Mouse (Mus musculus): ENCODE results near the gene Zfp335. TPM values are rescaled to one million over a fixed set of nuclear protein-coding genes. Genes with fewer than 3 reads are reported as not detected.
"Not testable (repeated sequence)": the region's sequence is repeated elsewhere in the genome, so short reads cannot be mapped to it uniquely, and the experiment has no call there.

The Zfp335 gene
- polyA plus RNA-seq, 1 experiment from 2014 or later: 17.4 TPM

- 37% methylated on average over 9 of the region's 9 CpGs for WGBS
- H3K27ac ChIP-seq: peak overlapping the region; percentile 57
Measured at GRCm38 (mm10) chr2:164862179-164862861, 49.2 kb downstream of the Zfp335 start.

GRCm38 (mm10) chr2:164861094-164861493, 50.5 kb downstream of the Zfp335 start:
- H3K27ac ChIP-seq: no peak overlapping the region
- H3K4me2 ChIP-seq (replicated peaks): no peak overlapping the region
- H3K27me3 ChIP-seq: peaks cover 27% of the 10 kb centered on the region
- no peak overlapping the region for H3K9ac ChIP-seq
- no peak for ATAC-seq (ENCODE audit: insufficient number of reproducible peaks, insufficient read depth, low FRiP score, low TSS enrichment)
- peaks cover 34% of the 10 kb centered on the region for H3K4me1 ChIP-seq
- WGBS: 71% methylated on average over 4 of the region's 4 CpGs
- H3K4me3 ChIP-seq: no peak overlapping the region
- no peaks in the 10 kb centered on the region for H3K9me3 ChIP-seq
- no peaks in the 10 kb centered on the region for H3K36me3 ChIP-seq

More at GRCm38 (mm10) chr2:164862179-164862861, 49.2 kb downstream of the Zfp335 start:
- Histone ChIP-seq H3K9ac (no peak overlapping the region), H3K4me3 (no peak overlapping the region), H3K4me2 (replicated peaks) (no peak overlapping the region), H3K4me1 (peaks cover 25% of the 10 kb centered on the region), H3K9me3 (no peaks in the 10 kb centered on the region), H3K27me3 (peaks cover 15% of the 10 kb centered on the region; the same call in 1 of the 2 replicates), H3K36me3 (no peaks in the 10 kb centered on the region)
- ATAC-seq (ENCODE audit: insufficient number of reproducible peaks, insufficient read depth, low FRiP score, low TSS enrichment): 0 out of 2 replicates have a peak, but pooled peaks have one; percentile 38

- no peak overlapping the region for H3K4me3 ChIP-seq
- no peak overlapping the region for H3K9ac ChIP-seq
- no peaks in the 10 kb centered on the region for H3K9me3 ChIP-seq
- H3K27ac ChIP-seq: no peak overlapping the region
- no peak for ATAC-seq (ENCODE audit: insufficient number of reproducible peaks, insufficient read depth, low FRiP score, low TSS enrichment)
- WGBS: 53% methylated on average over 9 of the region's 9 CpGs
- no peak overlapping the region for H3K4me2 ChIP-seq (replicated peaks)
- no peaks in the 10 kb centered on the region for H3K36me3 ChIP-seq
- H3K27me3 ChIP-seq: peaks cover 36% of the 10 kb centered on the region
- H3K4me1 ChIP-seq: peaks cover 34% of the 10 kb centered on the region
Measured at GRCm38 (mm10) chr2:164859640-164860432, 51.7 kb downstream of the Zfp335 start.

- no peak overlapping the region for H3K27ac ChIP-seq
- no peak overlapping the region for H3K9ac ChIP-seq
- H3K27me3 ChIP-seq: peaks cover 40% of the 10 kb centered on the region
- H3K36me3 ChIP-seq: no peaks in the 10 kb centered on the region
- no peak overlapping the region for H3K4me2 ChIP-seq (replicated peaks)
- H3K9me3 ChIP-seq: no peaks in the 10 kb centered on the region
- ATAC-seq (ENCODE audit: insufficient number of reproducible peaks, insufficient read depth, low FRiP score, low TSS enrichment): no peak
- no peak overlapping the region for H3K4me3 ChIP-seq
- 38% methylated on average over 2 of the region's 2 CpGs for WGBS
- H3K4me1 ChIP-seq: peaks cover 34% of the 10 kb centered on the region
Measured at GRCm38 (mm10) chr2:164859155-164859554, 52.4 kb downstream of the Zfp335 start.

GRCm38 (mm10) chr2:164857842-164858553, 53.6 kb downstream of the Zfp335 start:
- 4% methylated on average over 19 of the region's 19 CpGs for WGBS
- Histone ChIP-seq H3K27ac (peak overlapping the region; percentile 74), H3K9me3 (no peaks in the 10 kb centered on the region), H3K27me3 (peaks cover 44% of the 10 kb centered on the region), H3K36me3 (no peaks in the 10 kb centered on the region), H3K4me2 (replicated peaks) (peak overlapping the region; percentile 90), H3K9ac (peak overlapping the region; percentile 44), H3K4me1 (peaks cover 34% of the 10 kb centered on the region), H3K4me3 (peak overlapping the region; percentile 42)
- no peak for ATAC-seq (ENCODE audit: insufficient number of reproducible peaks, insufficient read depth, low FRiP score, low TSS enrichment)

GRCm38 (mm10) chr2:164857101-164857821, 54.3 kb downstream of the Zfp335 start, which contains the start of gene Pltp:
Gene Pltp (minus strand): TSS chr2:164857711.
- Histone ChIP-seq H3K4me1 (peaks cover 32% of the 10 kb centered on the region), H3K9ac (peak within 1 kb of the TSS; percentile 44)
- WGBS: under 1% methylated on average over 47 of the region's 47 CpGs

DNA sequence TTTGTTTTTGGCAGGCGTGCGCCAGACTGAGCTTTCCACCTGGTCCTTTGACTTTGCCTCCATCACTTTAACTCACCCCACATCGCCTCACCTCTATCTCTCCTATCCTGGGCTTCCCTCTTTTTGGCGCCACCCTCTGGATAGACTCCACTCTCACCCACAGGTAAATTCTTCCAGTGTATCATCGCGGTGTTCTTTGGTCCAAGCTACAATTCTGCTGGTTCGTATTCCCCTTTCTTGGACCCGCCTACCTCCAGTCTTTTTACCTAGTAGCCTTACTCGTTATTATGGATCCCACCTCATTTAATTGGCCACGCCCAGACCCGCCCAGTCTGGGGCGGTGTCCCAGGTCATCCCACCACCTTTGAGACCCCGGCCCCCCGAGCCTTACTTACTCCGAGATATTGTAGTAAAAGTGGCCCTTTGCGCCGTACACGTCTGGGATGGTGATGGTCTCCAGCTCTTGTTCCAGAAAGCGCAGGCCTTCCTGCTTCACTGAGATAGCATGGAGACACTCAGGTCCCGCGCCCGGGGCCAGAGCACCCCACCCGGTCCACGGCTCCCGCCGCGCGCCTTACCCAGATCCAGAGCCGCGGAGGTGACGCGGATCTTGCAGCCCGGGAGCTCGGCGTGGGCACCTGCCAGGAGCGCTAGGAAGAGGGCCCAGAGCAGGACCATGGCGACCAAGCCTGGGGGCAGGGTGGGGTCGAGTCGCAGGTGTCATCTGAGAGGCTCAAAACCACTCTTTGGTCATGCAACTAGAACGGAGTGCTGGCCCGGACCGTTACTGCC, 55.1 kb downstream of the Zfp335 start:
- Histone ChIP-seq H3K27me3 (peaks cover 44% of the 10 kb centered on the region), H3K27ac (peak overlapping the region; percentile 74; the same call in 1 of the 2 replicates), H3K9ac (peak overlapping the region; percentile 43; the same call in 1 of the 2 replicates), H3K4me3 (peak overlapping the region; percentile 42), H3K9me3 (no peaks in the 10 kb centered on the region), H3K4me2 (replicated peaks) (peak overlapping the region; percentile 90), H3K4me1 (peaks cover 25% of the 10 kb centered on the region), H3K36me3 (0 out of 2 replicates have a peak, but pooled peaks cover 7% of the 10 kb centered on the region)
- no peak for ATAC-seq (ENCODE audit: insufficient number of reproducible peaks, insufficient read depth, low FRiP score, low TSS enrichment)
- under 1% methylated on average over 42 of the region's 42 CpGs for WGBS

More at GRCm38 (mm10) chr2:164857101-164857821, 54.3 kb downstream of the Zfp335 start, which contains the start of gene Pltp:
- Histone ChIP-seq H3K9me3 (no peaks in the 10 kb centered on the region), H3K4me2 (replicated peaks) (peak within 1 kb of the TSS; percentile 90), H3K36me3 (no peaks in the 10 kb centered on the region), H3K27me3 (peaks cover 44% of the 10 kb centered on the region), H3K4me3 (peak within 1 kb of the TSS; percentile 42), H3K27ac (peak within 1 kb of the TSS; percentile 74)
- peak; percentile 81 for ATAC-seq (ENCODE audit: insufficient number of reproducible peaks, insufficient read depth, low FRiP score, low TSS enrichment)

- Histone ChIP-seq H3K4me1 (peaks cover 24% of the 10 kb centered on the region), H3K27me3 (peaks cover 44% of the 10 kb centered on the region), H3K36me3 (0 out of 2 replicates have a peak, but pooled peaks cover 11% of the 10 kb centered on the region), H3K4me2 (replicated peaks) (peak overlapping the region; percentile 90; the same call in 1 of the 2 replicates)
- H3K4me3 ChIP-seq; H3K9me3 ChIP-seq; H3K9ac ChIP-seq; ATAC-seq (ENCODE audit: insufficient number of reproducible peaks, insufficient read depth, low FRiP score, low TSS enrichment); H3K27ac ChIP-seq: not testable (repeated sequence)
- WGBS: 74% methylated on average over 5 of the region's 5 CpGs
Measured at GRCm38 (mm10) chr2:164855572-164855971, 56.0 kb downstream of the Zfp335 start.

- Histone ChIP-seq H3K4me3 (no peak overlapping the region), H3K36me3 (peaks cover 17% of the 10 kb centered on the region; the same call in 1 of the 2 replicates), H3K4me2 (replicated peaks) (no peak overlapping the region), H3K9ac (no peak overlapping the region), H3K27me3 (peaks cover 10% of the 10 kb centered on the region), H3K27ac (no peak overlapping the region), H3K4me1 (no peaks in the 10 kb centered on the region), H3K9me3 (no peaks in the 10 kb centered on the region)
- no peak for ATAC-seq (ENCODE audit: insufficient number of reproducible peaks, insufficient read depth, low FRiP score, low TSS enrichment)
- 89% methylated on average over 8 of the region's 8 CpGs for WGBS
Measured at GRCm38 (mm10) chr2:164850061-164850460, 61.5 kb downstream of the Zfp335 start.

DNA sequence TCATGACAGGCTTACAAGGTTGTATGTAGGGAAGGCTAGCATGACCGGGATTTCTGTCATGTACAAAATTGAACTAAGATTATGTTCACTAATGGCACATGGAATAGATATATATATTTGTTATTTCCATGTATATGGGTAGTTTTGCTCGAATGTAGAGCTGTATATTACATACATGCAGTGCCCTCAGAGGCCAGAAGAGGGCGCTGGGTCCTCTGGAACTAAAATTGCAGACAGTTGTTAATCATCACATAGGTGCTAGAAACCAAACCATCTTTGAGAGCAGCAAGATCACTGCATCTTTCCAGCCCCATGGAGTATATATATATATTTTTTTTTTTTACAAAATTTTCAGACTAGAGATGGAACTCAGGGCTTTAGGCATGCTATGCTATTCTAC, 65.8 kb downstream of the Zfp335 start:
- H3K27ac ChIP-seq: no peak overlapping the region
- no peak overlapping the region for H3K9ac ChIP-seq
- H3K4me3 ChIP-seq: no peak overlapping the region
- H3K9me3 ChIP-seq: no peaks in the 10 kb centered on the region
- ATAC-seq (ENCODE audit: insufficient number of reproducible peaks, insufficient read depth, low FRiP score, low TSS enrichment): no peak
- H3K4me2 ChIP-seq (replicated peaks): no peak overlapping the region
- H3K36me3 ChIP-seq: peaks cover 13% of the 10 kb centered on the region; the same call in 1 of the 2 replicates
- no peaks in the 10 kb centered on the region for H3K27me3 ChIP-seq
- no peaks in the 10 kb centered on the region for H3K4me1 ChIP-seq
- WGBS: 56% methylated on average over 3 of the region's 3 CpGs

All from embryonic facial prominence, embryonic 12.5 days (tissue).